Mouse (Mus musculus) megakaryocyte progenitor cell, adult 5-6 weeks (primary cell): ENCODE data around the gene Kif13a. TPM values are rescaled to one million over a fixed set of nuclear protein-coding genes. Genes with fewer than 3 reads are reported as not detected.

Experiments
- ATAC-seq: replicated peaks from 2 replicates; pipeline ENCODE4 v1.8.0; 2016; ENCODE audit warnings: mild to moderate bottlenecking, moderate TSS enrichment, inconsistent platforms; ENCODE audit not compliant: poor library complexity
- total RNA-seq, 2 experiments: library from RNA; stranded (forward) in 1 of 2; stranded (reverse) in 1 of 2; fragments of 157-497, 149-512 nt in 1 of 2; fragments of 200-1000 nt in 1 of 2; gene quantifications; 2 replicates each; pipeline versions ENCODE4 v1.2.3 to v1.2.4; 2015 to 2017

The Kif13a gene
- total RNA-seq, 2 experiments from 2014 or later: 20.9 to 31.1 TPM

GRCm38 (mm10) chr13:46885759-46886060, 44.0 kb downstream of the Kif13a start:
- ATAC-seq: no peak

GRCm38 (mm10) chr13:46884898-46885758, 44.5 kb downstream of the Kif13a start:
- no peak for ATAC-seq

- no peak for ATAC-seq
Observed at GRCm38 (mm10) chr13:46883976-46884375, 45.7 kb downstream of the Kif13a start.

- ATAC-seq: no peak
Observed at GRCm38 (mm10) chr13:46883381-46883780, 46.3 kb downstream of the Kif13a start.

- ATAC-seq: no peak
Observed at GRCm38 (mm10) chr13:46880736-46881135, 48.9 kb downstream of the Kif13a start.

GRCm38 (mm10) chr13:46880243-46880642, 49.4 kb downstream of the Kif13a start:
- no peak for ATAC-seq

GRCm38 (mm10) chr13:46877049-46877448, 52.6 kb downstream of the Kif13a start:
- ATAC-seq: no peak

- no peak for ATAC-seq
Observed at GRCm38 (mm10) chr13:46875377-46875776, 54.3 kb downstream of the Kif13a start.

GRCm38 (mm10) chr13:46872732-46873131, 56.9 kb downstream of the Kif13a start:
- no peak for ATAC-seq

- ATAC-seq: no peak
Observed at GRCm38 (mm10) chr13:46872194-46872593, 57.5 kb downstream of the Kif13a start.

GRCm38 (mm10) chr13:46869464-46869863, 60.2 kb downstream of the Kif13a start:
- no peak for ATAC-seq

GRCm38 (mm10) chr13:46863169-46863748, 66.4 kb downstream of the Kif13a start:
- ATAC-seq: peak; percentile 60

GRCm38 (mm10) chr13:46859876-46860275, 69.8 kb downstream of the Kif13a start:
- ATAC-seq: peak; percentile 33

- peak; percentile 24; the same call in 1 of the 2 replicates for ATAC-seq
Observed at GRCm38 (mm10) chr13:46859173-46859572, 70.5 kb downstream of the Kif13a start.

- no peak for ATAC-seq
Observed at GRCm38 (mm10) chr13:46858835-46859152, 70.9 kb downstream of the Kif13a start.

GRCm38 (mm10) chr13:46858143-46858834, 71.4 kb downstream of the Kif13a start:
- ATAC-seq: no peak

GRCm38 (mm10) chr13:46854456-46854855, 75.2 kb downstream of the Kif13a start:
- no peak for ATAC-seq

GRCm38 (mm10) chr13:46852470-46852869, 77.2 kb downstream of the Kif13a start:
- ATAC-seq: no peak

- no peak for ATAC-seq
Observed at GRCm38 (mm10) chr13:46845456-46845855, 84.2 kb downstream of the Kif13a start.

GRCm38 (mm10) chr13:46844561-46845235, 85.0 kb downstream of the Kif13a start:
- ATAC-seq: no peak

GRCm38 (mm10) chr13:46843646-46844045, 86.0 kb downstream of the Kif13a start:
- no peak for ATAC-seq
